Mouse (Mus musculus): ENCODE data around the gene Xrcc1.

DNA sequence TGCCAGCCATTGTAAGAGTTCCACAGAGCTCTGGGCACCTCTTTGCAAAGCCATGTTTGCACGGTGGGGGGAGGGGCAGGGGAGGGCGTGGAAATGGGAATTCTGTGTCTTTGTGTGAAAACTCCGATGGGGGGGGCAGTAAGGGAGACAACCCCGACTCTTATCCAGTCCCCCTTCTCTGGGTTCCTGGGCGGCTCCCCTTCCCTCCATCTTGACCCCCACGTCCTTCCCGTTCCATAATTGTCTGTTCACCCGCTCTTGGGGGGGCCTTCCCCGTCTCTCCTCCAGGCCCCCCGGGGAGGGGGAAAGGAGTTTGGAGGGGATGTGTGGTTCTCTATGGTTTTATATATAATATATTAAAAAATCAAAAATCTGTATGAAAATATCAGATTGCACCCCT is 42.1 kb upstream of the Xrcc1 start:
- no peak for TF ChIP-seq GATA1 (IDR thresholded peaks at IDR 0.05; ENCODE audit: borderline replicate concordance, low read length)
- TF ChIP-seq FLI1 (IDR thresholded peaks at IDR 0.05; ENCODE audit: low read length) = no peak
